Mouse (Mus musculus) c-Kit-positive CD71-positive TER-119-positive erythroid progenitor cells, embryonic 14.5 days (primary cell): ENCODE data around the gene Cdkl2.
A peak's percentile ranks its signal among the peaks of the same experiment; 100 is the strongest.

Experiments used
- DNase-seq: peaks from one replicate; pipeline ENCODE4 v3.0.0-alpha.2; 2013; ENCODE audit warnings: low spot score

Gene Cdkl2

DNA sequence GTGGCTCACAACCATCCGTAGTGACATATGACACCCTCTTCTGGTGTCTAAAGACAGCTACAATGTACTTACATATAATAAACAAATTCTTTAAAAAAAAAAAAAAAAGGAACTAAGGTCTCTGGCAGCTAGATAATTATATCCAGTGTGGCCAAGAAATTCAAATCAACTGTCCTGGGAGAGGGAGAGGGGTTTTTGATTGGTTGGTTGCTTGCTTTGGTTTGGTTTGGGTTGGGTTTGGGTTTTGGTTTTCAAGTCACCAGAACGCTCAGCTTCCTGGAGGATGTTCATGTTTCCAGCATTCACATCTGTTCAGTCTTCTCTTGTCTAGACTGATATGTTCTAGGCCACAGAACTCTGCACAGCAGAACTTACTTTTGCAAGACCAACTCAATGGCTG is 50.6 kb downstream of the Cdkl2 start:
- DNase-seq = no peak

DNA sequence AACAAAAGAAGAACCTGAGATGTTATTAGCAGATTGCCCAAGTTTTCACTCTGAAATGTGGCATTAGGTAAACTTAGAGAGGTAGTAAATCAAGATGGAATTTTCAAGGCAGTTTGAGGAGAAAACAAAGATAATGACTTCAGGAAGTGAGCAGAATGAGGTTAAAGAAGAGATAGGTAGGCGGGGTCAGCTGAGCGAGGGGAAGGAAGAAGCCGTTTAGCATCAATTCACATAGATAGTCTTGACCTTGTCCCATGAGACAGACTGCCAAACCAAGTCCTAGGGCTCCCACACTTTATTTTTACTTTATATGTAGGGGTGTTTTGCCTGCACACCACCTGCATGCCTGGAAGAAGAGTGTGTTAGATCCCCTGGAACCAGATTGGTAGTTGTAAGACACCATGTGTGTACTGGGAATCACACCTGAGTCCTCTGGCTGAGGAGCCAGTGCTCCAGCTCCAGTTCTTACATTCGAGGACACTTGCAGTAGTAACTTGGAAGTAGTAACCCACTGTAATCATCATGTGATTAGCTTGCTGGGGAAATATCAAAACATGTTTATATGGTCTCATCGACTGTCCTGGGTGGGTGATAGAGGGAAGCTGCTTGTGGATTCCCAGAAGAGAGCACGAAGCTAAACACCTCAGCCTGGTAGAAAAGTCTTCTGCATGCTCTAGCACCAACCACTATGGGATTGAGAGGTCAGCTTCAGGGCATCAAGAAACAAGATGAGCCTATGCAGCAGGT is 52.3 kb downstream of the Cdkl2 start:
- no peak for DNase-seq

DNA sequence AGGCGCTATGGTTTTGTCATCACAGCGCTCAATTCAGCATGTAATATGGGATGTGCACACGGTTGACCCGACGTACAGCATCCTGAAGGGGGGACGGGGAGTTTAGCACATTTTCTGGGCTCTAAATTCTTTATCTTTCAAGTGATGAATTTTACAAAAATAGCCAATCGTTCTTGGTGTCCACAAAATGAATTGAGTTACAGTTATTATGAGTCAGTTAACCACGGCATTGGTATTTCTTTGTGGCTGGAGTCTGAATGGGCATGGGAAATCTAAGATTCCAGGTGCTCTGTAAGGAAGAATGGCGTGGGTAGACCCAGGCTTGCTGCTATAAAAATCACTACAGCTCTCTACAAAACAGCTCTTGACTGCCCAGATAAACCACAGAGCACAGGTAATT is 54.4 kb downstream of the Cdkl2 start:
- no peak for DNase-seq

DNA sequence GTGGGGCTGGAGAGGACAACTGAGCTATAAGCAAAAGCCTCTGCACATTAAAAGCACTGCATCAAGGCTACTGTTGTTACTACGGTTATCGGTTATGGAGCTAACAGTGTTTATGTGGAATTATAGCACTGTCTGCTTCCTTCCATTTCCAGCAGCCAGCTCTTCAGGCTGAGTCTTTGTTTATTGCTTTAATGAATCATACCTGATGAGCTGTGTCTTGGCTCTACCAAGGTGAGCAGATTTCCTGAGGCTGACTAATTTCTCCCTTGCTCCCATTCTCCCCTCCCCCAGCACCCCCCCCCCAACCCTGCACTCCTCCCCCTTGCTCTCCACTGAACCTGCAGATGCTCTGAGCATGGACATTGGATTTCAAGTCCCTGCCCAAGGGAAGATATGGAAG is 55.9 kb downstream of the Cdkl2 start:
- no peak for DNase-seq

DNA sequence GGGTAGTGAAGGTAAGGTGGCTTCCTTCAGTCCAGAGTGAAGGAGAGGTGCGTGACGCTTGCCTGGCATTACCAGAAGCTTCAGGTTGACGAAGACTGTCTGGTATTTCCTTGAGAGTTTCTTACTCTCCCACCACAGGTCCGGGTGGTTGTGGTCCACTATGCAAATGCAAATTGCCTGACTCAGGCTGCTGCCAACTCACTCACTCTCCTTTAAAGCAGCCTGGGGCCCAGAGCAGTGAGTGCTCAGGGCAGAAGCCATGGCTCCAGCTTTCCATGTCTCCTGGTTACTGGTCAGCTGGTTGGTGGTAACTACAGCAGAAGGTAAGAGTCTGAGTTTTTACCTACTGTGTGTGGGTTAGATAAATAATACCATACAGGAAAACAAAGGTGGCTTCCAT is 56.4 kb downstream of the Cdkl2 start, which contains the start of gene Odaph:
TSS of gene Odaph (plus strand) at position 240 of the 400 bp plus-strand sequence.
- no peak for DNase-seq

DNA sequence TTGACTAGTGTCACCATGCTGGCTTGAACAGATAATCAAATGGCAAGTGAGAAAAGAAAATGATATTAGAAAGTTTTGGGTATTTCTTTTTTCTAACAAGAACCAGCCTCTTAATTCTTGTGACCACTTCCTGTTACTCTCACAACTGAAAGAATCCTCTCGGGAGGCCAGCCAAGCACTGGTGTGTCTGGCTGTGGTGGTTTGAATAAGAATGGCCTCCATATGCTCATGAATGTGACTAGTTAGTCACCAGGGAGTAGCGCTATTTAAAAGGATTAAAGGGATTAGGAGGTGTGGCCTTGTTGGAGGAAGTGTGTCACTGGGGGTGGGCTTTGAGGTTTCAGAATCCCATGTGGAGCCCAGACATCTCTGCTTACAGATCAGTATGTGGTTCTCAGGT is 58.0 kb downstream of the Cdkl2 start:
- DNase-seq = no peak

DNA sequence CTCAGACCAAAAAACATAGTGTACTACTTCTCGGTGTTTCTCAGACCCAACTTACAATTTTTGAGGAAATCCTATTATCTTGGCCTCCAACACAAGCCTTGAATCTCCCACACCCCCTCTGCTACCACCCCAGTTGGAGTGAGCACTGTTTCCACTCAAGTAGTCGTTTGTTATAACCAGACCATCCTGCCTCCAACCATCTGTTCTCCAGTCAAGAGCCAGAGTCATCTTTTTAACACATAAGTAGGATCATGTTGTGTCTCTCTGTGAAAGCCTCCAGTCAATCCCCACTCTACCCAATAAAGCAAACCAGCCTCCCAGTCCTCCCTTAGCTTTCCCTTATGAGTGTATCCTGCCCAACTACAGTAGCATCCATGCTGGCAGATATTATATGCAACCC is 60.2 kb downstream of the Cdkl2 start:
- DNase-seq = no peak

DNA sequence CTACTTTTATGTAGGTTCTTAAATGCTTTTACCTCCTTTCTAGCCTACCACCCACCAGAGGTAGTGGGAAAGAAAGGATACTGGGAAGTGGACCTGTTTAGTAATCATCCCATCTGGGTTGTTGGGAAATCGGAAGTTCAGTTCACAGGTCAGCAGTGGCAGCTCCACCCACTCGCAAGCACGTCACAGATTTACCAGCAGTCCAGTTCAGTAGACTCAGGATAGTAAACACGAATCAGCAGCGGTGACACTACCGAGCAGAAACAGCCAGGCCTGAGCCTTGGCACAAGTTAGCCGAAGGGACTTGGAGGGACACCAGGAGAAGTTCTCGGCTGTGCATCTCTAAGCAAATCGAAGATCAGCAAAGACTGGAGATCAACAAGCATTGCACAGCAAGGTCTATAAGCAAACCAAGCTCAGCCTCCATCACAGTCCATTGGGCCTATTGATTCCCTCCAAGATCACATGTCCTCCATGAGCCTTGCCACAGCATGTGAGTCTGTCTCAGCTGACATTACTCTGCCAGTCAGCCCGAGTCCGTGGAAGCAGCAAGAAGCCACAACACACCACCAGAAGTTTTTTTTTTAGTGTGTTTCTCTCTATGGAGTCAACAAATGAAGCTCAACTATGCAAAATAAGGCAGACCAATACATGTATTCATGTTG is 62.4 kb downstream of the Cdkl2 start:
- DNase-seq = no peak

DNA sequence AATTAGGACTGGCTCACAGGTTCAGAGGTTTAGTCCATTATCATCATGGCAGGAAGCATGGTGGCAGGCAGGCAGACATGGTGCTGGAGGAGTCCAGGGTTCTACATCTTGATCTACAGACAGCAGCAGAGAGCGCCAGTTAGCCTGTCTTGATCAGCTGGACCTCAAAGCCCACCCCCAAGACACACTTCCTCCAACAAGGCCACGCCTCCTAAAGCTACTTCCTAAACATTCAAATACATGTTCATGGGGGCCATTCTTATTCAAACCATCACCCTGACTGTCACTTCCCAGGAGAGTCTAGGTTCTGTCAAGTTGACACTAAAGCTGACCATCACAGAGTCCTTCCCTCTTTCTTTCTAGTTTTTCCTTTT is 66.3 kb downstream of the Cdkl2 start:
- DNase-seq = no peak

DNA sequence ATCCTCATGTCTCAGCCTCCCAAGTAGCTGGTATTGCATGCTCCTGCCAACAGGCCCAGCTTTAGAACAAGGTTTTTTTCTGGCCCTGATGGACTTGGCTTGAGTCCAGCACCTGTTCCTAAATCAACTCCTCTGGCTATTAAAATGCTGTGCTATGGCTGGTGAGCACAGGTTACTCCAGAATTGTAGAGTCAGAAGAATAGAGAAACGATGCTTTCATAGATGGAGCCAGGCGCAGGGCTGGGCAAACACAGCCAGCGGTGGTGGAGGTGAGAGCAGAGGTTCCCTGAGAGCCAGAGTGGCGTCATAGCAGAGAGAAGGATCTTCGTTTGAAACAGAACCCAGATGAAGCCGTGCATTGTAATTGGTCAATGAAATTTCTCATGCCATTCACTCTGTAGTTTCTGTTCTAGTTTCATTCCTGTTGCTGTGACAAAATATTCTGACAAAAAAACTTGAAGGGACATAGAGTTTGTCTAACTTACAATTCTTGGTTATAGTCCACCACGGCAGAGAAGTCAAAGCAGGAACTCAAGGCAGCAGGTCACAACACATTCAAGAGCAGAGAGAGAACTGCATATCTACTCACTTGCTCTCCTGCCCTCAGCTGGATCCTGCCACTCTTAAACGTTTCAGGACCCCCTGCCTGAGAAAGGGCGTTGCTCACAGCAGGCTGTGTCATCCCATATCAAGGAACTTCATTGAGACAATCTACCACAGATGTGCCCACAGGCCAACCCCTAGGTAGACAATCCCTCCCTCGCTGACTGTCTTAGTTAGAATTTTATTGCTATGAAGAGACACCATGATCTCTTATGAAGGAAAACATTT is 66.9 kb downstream of the Cdkl2 start:
- no peak for DNase-seq

DNA sequence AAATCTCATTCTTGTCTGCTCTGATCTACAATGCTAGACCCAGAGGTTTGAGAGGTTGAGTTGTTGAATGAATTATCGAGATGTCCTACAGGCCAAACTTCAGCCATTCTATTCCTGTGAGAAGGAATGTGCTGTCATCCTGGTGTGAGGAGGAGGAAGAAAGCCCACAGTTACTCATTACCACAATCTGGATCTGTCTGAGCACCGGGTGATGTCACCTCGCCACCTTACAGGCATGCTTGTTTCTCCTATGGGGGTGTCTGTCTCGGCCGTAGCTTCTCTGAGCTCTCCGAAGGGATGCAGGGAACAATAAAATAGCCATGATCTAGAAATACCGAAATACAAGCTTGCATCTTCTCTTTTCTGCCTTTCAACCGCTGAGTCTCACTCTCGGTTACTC is 67.9 kb downstream of the Cdkl2 start:
- DNase-seq = no peak

DNA sequence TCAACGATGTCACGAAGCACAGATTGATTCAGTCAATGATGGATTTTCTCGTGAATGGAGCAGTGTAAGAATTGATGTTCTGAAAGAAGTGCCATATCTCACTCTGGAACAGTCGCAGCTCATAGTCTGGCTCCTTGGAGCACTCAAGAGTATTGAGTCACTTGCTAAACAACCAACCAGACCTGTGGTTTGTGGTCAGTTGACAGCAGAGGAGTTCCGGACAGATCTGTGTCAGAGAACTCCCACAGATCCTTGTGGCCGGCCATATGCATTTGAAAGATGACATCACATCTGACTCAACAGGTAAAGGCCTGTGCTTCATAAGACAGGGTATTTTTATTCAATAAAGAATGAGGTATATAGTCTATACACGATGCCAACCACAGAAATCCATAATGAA is 69.7 kb downstream of the Cdkl2 start:
- no peak for DNase-seq

DNA sequence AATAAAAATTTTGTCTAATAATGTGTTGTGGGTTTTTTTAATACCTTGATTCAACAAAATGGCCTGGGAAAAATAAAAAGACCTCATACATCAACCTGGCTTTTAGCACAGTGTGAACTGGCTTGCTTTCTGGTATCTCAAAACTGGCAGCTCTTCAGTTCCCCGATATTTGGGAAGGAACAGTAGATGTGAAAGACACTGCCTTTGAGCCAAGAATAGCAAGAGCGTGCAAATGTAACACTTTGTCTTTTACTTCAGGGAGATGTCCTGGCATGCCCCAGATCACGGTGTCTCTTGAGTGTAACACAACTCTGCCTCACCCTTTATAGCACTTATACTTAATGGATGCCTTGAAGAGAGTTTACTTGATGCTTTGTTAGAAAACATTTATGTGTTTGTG is 71.6 kb downstream of the Cdkl2 start:
- no peak for DNase-seq

DNA sequence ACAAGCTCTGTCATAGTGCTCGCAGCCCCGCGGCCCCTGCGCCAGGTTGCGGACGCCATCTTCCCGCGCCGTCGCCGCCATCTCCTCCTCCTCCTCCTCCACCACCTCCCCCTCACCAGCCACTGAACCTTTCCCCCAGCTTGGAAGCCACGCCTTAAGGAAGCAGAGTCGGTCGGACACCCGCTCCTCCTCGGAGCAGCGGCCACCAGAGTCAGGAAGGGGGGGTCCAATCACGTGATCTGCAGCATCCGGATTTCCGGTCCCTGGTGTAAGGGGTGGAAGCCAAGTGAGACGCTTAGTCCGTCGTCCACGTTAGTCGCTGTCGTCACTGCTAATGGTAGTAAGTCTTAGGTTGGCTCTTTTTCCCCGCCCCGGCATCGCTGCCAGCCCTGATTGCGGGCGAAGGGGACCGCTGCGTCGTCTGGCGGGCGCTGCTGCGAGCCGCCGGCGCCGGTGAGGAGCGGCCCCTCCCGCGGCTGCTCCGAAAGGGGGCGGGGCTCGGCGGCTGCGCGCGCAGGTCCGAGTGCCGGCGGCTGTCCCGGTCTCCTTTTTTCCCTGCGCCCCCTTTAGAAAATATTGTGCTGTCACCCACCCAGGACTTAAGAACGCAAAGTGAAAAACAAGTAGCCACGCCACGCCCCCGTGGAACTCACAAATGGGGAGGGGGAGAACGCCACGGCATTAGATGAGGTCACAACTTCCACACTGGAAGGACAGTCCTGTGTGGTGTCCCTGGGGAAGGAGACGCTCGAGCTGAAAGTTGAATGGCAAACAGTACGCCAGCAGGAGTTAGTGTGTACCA is 80.8 kb downstream of the Cdkl2 start, which contains the start of gene Rchy1:
TSS of gene Rchy1 (minus strand) at position 430 of the 802 bp plus-strand sequence.
- peak; percentile 92 for DNase-seq

DNA sequence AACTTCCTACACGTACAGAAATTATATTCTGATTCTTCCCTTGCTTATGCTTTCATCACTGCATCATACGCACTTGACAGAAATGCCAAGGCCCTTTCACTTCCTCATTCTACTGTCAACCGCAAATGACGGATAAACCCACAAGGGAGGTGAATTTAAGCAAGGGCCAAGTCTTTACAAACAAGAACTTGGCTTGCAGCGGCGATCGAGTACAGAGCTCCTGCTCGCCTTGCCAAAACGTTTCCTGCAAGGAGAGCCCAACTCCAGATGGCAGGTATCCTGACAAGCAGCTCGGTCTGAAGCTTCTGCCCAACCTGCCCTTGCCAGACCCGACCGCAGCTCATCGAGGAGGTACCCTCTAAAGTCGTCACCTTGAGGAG is 81.4 kb downstream of the Cdkl2 start:
- no peak for DNase-seq

DNA sequence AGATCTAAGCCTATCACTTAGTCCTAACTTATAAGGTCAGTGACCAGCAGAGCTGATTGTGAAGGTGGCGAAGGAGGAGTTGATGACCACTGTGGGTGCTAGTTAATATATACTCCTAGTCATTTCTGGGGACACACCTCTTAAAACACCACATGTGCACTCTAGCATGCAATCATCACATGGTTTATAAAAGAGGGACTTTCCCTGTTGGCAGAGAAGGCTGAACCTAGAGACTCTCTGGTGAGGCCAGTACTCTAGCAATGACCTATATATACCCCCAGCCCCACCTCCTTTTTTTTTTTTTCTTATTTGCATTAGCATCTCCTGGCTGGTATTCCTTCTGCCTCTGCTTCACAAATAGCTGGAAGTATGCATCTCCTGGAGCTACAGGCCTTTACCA is 82.3 kb downstream of the Cdkl2 start:
- no peak for DNase-seq

DNA sequence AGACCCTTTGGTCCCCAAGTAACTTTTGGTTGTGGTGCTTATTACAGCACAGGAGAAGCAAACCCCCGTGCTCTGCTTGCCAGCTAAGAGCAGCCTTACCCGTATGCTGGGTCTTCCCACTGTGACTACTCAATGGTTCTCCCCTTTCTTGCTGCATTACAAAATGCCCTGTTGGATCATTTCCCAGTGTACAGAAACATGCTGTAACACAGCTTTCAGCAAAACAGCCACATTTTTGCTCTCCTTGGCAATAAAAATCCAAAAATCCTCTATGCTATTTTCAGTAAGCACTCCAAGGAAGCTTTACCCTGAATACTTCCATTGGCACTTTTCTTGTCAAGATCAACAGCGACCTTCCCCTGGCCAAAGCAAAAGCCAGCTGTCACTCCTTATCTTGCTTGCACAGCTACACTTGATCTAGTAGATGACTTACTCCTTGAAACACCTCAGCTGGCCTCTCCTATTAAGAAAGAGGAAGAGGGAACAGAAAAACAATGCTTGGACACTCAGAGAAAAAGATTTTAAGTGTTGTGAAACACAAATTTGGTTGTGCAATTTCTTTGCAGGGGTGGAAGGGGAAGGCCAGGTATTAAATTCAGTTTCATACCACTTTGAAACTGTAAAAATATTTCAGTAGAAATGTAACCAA is 83.0 kb downstream of the Cdkl2 start:
- peak; percentile 65 for DNase-seq

DNA sequence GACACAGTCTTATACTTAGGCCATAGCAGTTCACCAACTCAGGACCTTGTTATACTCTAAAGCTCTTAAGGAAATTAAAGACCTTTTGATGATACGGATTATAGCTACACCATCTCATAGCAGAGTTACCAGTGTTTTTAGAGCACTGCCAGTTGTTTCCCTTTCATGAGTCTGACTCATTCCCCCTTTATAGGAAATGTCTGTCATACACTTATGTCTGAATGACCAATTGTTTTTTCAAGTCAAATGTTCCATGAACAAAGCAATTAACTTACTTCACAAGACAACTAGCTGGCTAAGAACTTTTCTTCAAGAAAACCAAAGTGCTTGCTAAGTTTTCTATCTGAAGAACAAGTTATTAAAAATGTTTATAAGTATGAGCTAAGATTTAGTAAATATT is 83.7 kb downstream of the Cdkl2 start:
- no peak for DNase-seq

DNA sequence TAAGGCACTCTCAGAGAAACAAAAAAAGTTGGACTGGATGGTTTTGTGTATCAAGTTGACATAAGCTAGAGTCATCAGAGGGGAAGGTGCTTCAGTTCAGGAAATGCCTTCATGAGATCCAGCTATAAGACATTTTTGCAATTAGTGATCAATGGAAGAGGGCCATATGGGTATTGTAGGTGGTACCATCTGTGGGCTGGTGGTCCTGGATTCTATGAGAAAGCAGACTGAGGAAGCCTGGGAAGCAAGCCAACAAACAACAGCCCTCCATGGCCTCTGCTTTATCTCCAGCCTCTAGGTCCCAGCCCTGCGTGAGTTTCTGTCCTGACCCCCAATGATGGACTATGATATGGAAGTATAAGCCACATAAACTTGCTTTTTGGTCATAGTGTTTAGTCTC is 84.6 kb downstream of the Cdkl2 start:
- no peak for DNase-seq

DNA sequence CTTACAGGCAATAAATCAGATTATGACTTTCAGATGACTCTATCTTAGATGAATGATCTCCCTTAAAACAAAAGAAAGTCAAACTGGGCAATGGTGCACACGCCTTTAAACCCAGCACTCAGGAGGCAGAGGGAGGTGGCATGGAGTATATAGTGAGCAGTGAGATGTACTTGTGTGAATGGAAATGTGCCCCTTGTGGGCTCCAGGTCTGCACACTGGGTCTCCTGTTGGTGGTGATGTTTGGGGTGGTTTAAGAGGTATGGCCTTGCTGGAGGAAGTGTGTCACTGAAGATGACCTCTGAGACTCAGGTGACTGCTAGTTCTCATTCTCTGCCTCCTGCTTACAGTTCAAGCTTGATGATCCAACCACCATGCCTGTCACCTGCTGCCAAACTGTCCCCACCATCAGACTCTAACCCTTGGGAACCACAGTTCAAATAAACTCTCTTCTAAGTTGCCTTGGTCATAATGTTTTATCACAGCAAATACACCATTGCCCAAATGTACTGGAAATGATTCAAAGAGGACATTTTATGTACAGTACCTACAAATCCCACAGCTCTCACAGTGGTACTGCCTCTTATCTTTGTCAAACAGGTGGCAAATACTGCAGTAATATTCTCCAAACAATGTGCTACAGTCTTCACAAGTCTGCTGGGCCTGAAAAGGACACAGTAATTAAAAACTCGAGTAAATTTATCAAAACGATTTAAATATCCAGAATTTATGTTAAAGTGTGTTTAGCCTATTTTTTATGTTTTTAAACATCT is 86.5 kb downstream of the Cdkl2 start:
- no peak for DNase-seq
